Mouse (Mus musculus): ENCODE results near the gene Nfxl1. TPM values are rescaled to one million over a fixed set of nuclear protein-coding genes. Genes with fewer than 3 reads are reported as not detected.

Gene Nfxl1
- polyA plus RNA-seq, 1 experiment from 2014 or later, result 18.0 TPM

GRCm38 (mm10) chr5:72464932-72465331 lies 94.6 kb downstream of the Nfxl1 start:
- Histone ChIP-seq H3K27me3 (ENCODE audit: insufficient read depth, low read length) (no peaks in the 10 kb centered on the region), H3K36me3 (ENCODE audit: insufficient read depth, low read length) (no peaks in the 10 kb centered on the region), H3K4me1 (ENCODE audit: insufficient read depth, low read length) (no peaks in the 10 kb centered on the region), H3K9me3 (ENCODE audit: low read length) (no peaks in the 10 kb centered on the region), H3K27ac (ENCODE audit: low read length) (no peak overlapping the region), H3K4me3 (ENCODE audit: low read length) (no peak overlapping the region), H3K9ac (replicated peaks; ENCODE audit: low read length) (no peak overlapping the region), H3K4me2 (replicated peaks; ENCODE audit: low read depth, low read length) (no peak overlapping the region)
- ATAC-seq (ENCODE audit: low FRiP score, low TSS enrichment), result no peak
- 57% methylated on average over 3 of the region's 3 CpGs for WGBS

Other genes starting within 250 kb of the Nfxl1 start
- 9.2 and 10.5 TPM in 2 replicates for gene Corin, start 55.2 kb downstream of the Nfxl1 start, polyA plus RNA-seq (2015; fragmentation: Nextera tagmentation; extraction: Ambion mirVana)
- gene Zar1, start 21.6 kb upstream of the Nfxl1 start, polyA plus RNA-seq (2015; fragmentation: Nextera tagmentation; extraction: Ambion mirVana), result 0.24 and 0.30 TPM in 2 replicates
- gene Gm5868, start 27.9 kb upstream of the Nfxl1 start, polyA plus RNA-seq (2015; fragmentation: Nextera tagmentation; extraction: Ambion mirVana), result 0.33 and 0.45 TPM in 2 replicates
- not detected in 2 replicates for gene Cnga1, start 84.6 kb upstream of the Nfxl1 start, polyA plus RNA-seq (2015; fragmentation: Nextera tagmentation; extraction: Ambion mirVana)
- 4.7 and 5.6 TPM in 2 replicates for gene Nipal1, start 88.1 kb upstream of the Nfxl1 start, polyA plus RNA-seq (2015; fragmentation: Nextera tagmentation; extraction: Ambion mirVana)
- gene Txk, start 193.1 kb upstream of the Nfxl1 start, polyA plus RNA-seq (2015; fragmentation: Nextera tagmentation; extraction: Ambion mirVana), result 0.06 and 0.28 TPM in 2 replicates

Data from kidney, embryonic 16.5 days (tissue).